Mouse (Mus musculus): Measurements from ENCODE around the gene Defb45. TPM values are rescaled to one million over a fixed set of nuclear protein-coding genes. Genes with fewer than 3 reads are reported as not detected.
A peak's percentile ranks its signal among the peaks of the same experiment; 100 is the strongest.

The Defb45 gene
- not detected in 2 replicates for total RNA-seq (2021)
- long read RNA-seq: 0 reads

GRCm38 (mm10) chr2:152599299-152599698 is at the start of gene Defb45:
Gene Defb45, minus strand, starts transcription at chr2:152599399.
- no peak for DNase-seq

- DNase-seq: no peak
These were observed 40.4 kb upstream of the Defb45 start for GRCm38 (mm10) chr2:152639406-152640113.

GRCm38 (mm10) chr2:152638865-152639264 is 39.7 kb upstream of the Defb45 start:
- no peak for DNase-seq

GRCm38 (mm10) chr2:152637381-152637780 is 38.2 kb upstream of the Defb45 start:
- no peak for DNase-seq

GRCm38 (mm10) chr2:152637006-152637322 is 37.8 kb upstream of the Defb45 start:
- no peak for DNase-seq

- DNase-seq: peak; percentile 37
These were observed 37.2 kb upstream of the Defb45 start for GRCm38 (mm10) chr2:152636246-152637005.

GRCm38 (mm10) chr2:152634311-152634710 is 35.1 kb upstream of the Defb45 start:
- no peak for DNase-seq

- no peak for DNase-seq
These were observed 34.1 kb upstream of the Defb45 start for GRCm38 (mm10) chr2:152633334-152633733.

GRCm38 (mm10) chr2:152629904-152630303 is 30.7 kb upstream of the Defb45 start:
- no peak for DNase-seq

- no peak for DNase-seq
These were observed 30.0 kb upstream of the Defb45 start for GRCm38 (mm10) chr2:152629239-152629638.

GRCm38 (mm10) chr2:152628066-152628465 is 28.9 kb upstream of the Defb45 start:
- no peak for DNase-seq

GRCm38 (mm10) chr2:152626774-152627591 is 27.8 kb upstream of the Defb45 start, which contains the start of gene Rem1:
Gene Rem1, plus strand, starts transcription at chr2:152626951.
- DNase-seq: peak; percentile 38

GRCm38 (mm10) chr2:152625256-152625655 is 26.1 kb upstream of the Defb45 start:
- DNase-seq: no peak

GRCm38 (mm10) chr2:152624566-152624965 is 25.4 kb upstream of the Defb45 start:
- DNase-seq: peak; percentile 28

- no peak for DNase-seq
These were observed 23.8 kb upstream of the Defb45 start, which contains the start of gene Defb25 for GRCm38 (mm10) chr2:152622953-152623352. Gene Defb25, minus strand, starts transcription at chr2:152623053.

GRCm38 (mm10) chr2:152622151-152622550 is 23.0 kb upstream of the Defb45 start:
- no peak for DNase-seq

- DNase-seq: no peak
These were observed 21.4 kb upstream of the Defb45 start for GRCm38 (mm10) chr2:152620367-152621134.

GRCm38 (mm10) chr2:152617374-152617773 is 18.2 kb upstream of the Defb45 start:
- DNase-seq: no peak

GRCm38 (mm10) chr2:152616470-152616869 is 17.3 kb upstream of the Defb45 start:
- no peak for DNase-seq

- peak; percentile 17 for DNase-seq
These were observed 16.4 kb upstream of the Defb45 start for GRCm38 (mm10) chr2:152615563-152615962.

- no peak for DNase-seq
These were observed 13.0 kb upstream of the Defb45 start for GRCm38 (mm10) chr2:152612193-152612592.

- no peak for DNase-seq
These were observed 9.5 kb upstream of the Defb45 start for GRCm38 (mm10) chr2:152608719-152609118.
